Mouse (Mus musculus) cerebellum, adult 2 months (tissue): ENCODE measurements around the gene Pithd1. TPM values are rescaled to one million over a fixed set of nuclear protein-coding genes. Genes with fewer than 3 reads are reported as not detected.

ENCODE experiments used
- DNase-seq, 2 experiments: peaks; one replicate each; pipeline ENCODE4 v3.0.0; 2021
- H3K27ac ChIP-seq: fragments of 200-500 bp; 2 replicates; pipeline ENCODE4 v1.5.1; 2012; ENCODE audit warnings: low read length, control low read depth, inconsistent platforms; ENCODE audit not compliant: insufficient read depth
- H3K27me3 ChIP-seq: fragments of 200-500 bp; 2 replicates; pipeline ENCODE4 v1.6.1; 2012; ENCODE audit warnings: inconsistent platforms, mild to moderate bottlenecking, low read length, moderate library complexity; ENCODE audit not compliant: control insufficient read depth, insufficient read depth
- H3K4me1 ChIP-seq: fragments of 200-500 bp; 2 replicates; pipeline ENCODE4 v1.6.1; 2011; ENCODE audit warnings: low read length; ENCODE audit not compliant: control insufficient read depth, insufficient read depth
- H3K4me3 ChIP-seq: fragments of 200-500 bp; replicated peaks from 2 replicates; pipeline ENCODE3; 2011; ENCODE audit warnings: mild to moderate bottlenecking, low read depth, low read length, control low read depth; ENCODE audit not compliant: insufficient read depth
- CTCF ChIP-seq: fragments of 200-500 bp; IDR thresholded peaks from 2 replicates; pipeline ENCODE4 v1.5.1; 2011; ENCODE audit warnings: low read depth, mild to moderate bottlenecking, control low read depth, low read length, moderate library complexity, borderline replicate concordance; ENCODE audit not compliant: insufficient read depth
- POLR2A ChIP-seq: fragments of 200-500 bp; IDR thresholded peaks from 2 replicates; pipeline ENCODE4 v1.6.1; 2011; ENCODE audit warnings: low read length, control low read depth, borderline replicate concordance; ENCODE audit not compliant: insufficient read depth
- WGBS: fragments of 180-500 bp; shearing (Covaris S2); methylation state at CpG from one replicate; pipeline ENCODE4 v1.1.7; 2018; 5-methylcytosine and 5-hydroxymethylcytosine counted together
- polyA plus RNA-seq: library from polyadenylated mRNA; depleted of rRNA; stranded (reverse); fragments of >200 nt; gene quantifications from 2 replicates; pipeline ENCODE4 v1.2.3, GENCODE M21; 2012; rRNA removed

Pithd1 gene
- polyA plus RNA-seq, result 127 and 130 TPM in 2 replicates

GRCm38 (mm10) chr4:135986943-135987710, at the start of gene Pithd1:
Pithd1 (minus strand) TSS chr4:135987264.
- DNase-seq, result peak; percentile 93 to 95
- Histone ChIP-seq H3K4me1 (peaks cover 3% of the 10 kb centered on the region), H3K27ac (peak within 1 kb of the TSS; percentile 74), H3K4me3 (peak within 1 kb of the TSS; percentile 62), H3K27me3 (no peaks in the 10 kb centered on the region)
- TF ChIP-seq CTCF, result no peak
- peak; percentile 98 for TF ChIP-seq POLR2A
- under 1% methylated on average over 78 of the region's 81 CpGs for WGBS

DNA sequence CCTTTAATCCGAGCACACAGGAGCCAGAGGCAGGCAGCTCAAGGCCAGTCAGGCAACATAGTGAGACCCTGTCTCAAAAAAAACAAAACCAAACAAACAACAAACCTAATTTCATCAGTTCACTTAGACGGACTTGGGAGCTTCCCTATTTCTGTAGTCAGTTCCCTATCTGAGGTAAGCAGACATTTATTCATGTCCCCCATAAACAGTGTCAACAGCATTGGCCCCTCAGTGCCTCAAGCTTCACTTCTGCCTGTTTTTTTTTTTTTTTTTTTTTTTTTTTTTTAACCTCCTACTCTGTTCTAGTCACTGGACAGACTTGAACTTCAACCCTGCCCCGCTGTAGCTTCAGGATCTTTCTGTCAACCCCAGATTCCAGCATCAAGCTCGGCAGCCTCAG, 48.0 kb upstream of the Pithd1 start:
- H3K4me3 ChIP-seq, result no peak overlapping the region
- TF ChIP-seq POLR2A (no peak), CTCF (no peak)
- no peak for DNase-seq
- no peaks in the 10 kb centered on the region for H3K27me3 ChIP-seq
- no peak overlapping the region for H3K27ac ChIP-seq
- 76% methylated on average over 4 of the region's 4 CpGs for WGBS
- no peaks in the 10 kb centered on the region for H3K4me1 ChIP-seq

DNA sequence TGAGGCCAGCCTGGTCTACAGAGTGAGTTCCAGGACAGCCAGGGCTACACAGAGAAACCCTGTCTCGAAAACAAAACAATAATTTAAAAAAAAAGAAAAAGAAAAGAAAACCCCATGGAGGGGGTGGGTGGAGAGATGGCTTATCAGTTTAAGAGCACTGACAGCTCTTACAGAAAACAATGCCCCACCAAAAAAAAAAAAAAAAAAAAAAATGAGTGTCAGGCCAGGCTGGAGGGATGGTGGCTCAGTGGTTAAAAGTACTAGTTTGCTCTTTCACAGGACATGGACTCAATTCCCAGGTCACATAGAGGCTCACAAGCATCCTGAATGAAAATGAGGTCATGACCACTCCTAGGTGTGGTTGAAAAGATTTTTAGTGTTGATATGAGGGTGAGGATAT, 46.2 kb upstream of the Pithd1 start:
- H3K27me3 ChIP-seq, result no peaks in the 10 kb centered on the region
- TF ChIP-seq CTCF (no peak), POLR2A (no peak)
- 61% methylated on average over 1 of the region's 1 CpGs for WGBS

DNA sequence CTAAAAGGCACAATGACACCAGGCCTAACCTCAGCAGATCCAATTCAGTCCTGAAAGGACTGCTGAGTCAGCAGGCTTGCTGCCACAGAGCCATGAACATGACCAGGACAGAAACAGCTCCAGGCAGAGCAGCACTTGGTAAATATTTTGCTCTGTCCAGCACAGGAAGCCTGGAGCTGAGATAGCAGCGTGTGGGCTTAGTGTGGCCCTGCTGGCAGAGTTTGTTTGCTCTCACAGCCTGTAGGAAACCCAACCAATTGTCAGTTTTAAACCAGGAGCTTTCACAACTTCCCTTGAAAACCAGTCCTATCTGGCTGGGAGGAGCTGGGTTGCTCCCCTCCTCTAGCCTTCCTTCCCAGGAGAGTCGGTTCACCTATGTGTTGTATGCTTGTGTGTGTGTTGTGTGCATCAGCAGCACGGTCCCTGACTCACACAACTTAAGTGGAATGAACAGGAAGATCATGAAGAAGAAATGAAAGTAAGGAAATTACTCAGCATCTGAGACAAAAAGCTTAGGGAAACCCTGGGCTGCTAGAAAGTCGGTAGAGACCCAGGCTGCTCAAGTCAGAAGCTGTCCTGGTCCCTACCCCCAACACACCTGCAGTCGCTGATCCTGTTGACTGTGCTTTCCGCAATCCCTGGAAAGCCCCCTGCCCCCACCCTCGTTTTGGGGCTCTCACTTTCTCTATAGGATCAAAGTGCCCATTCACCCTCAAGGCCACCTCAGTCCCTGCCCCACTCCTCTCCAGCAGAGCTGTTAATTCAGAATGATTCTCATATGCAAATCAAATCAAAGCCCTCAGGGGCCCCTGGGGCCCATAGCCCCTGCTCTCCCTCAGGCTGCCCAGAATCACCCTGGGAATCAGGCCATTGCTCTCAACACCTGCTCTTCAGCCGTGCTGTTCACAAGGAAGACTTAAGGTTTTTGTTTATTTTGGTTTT, 44.2 kb upstream of the Pithd1 start:
- Histone ChIP-seq H3K4me1 (no peaks in the 10 kb centered on the region), H3K27me3 (no peaks in the 10 kb centered on the region), H3K27ac (no peak overlapping the region), H3K4me3 (no peak overlapping the region)
- TF ChIP-seq POLR2A (no peak), CTCF (no peak)
- no peak for DNase-seq
- 17% methylated on average over 8 of the region's 8 CpGs for WGBS

More for the DNA sequence above, 46.2 kb upstream of the Pithd1 start:
- Histone ChIP-seq H3K4me1 (no peaks in the 10 kb centered on the region), H3K27ac (no peak overlapping the region), H3K4me3 (no peak overlapping the region)
- DNase-seq, result no peak

GRCm38 (mm10) chr4:136028689-136029088, 41.6 kb upstream of the Pithd1 start:
- Histone ChIP-seq H3K27ac (no peak overlapping the region), H3K4me1 (no peaks in the 10 kb centered on the region), H3K4me3 (no peak overlapping the region), H3K27me3 (no peaks in the 10 kb centered on the region)
- TF ChIP-seq POLR2A, result no peak
- TF ChIP-seq CTCF, result no peak
- 87% methylated on average over 5 of the region's 5 CpGs for WGBS
- no peak for DNase-seq

GRCm38 (mm10) chr4:136028132-136028564, 41.1 kb upstream of the Pithd1 start:
- no peak for TF ChIP-seq POLR2A
- TF ChIP-seq CTCF, result no peak
- no peak for DNase-seq
- H3K4me1 ChIP-seq, result no peaks in the 10 kb centered on the region
- H3K27me3 ChIP-seq, result no peaks in the 10 kb centered on the region
- H3K4me3 ChIP-seq, result no peak overlapping the region
- H3K27ac ChIP-seq, result no peak overlapping the region
- WGBS, result 71% methylated on average over 19 of the region's 19 CpGs

- no peak for TF ChIP-seq POLR2A
- Histone ChIP-seq H3K4me3 (no peak overlapping the region), H3K4me1 (no peaks in the 10 kb centered on the region), H3K27ac (no peak overlapping the region), H3K27me3 (no peaks in the 10 kb centered on the region)
- DNase-seq, result no peak
- 69% methylated on average over 8 of the region's 8 CpGs for WGBS
Measured at GRCm38 (mm10) chr4:136027416-136028131, 40.5 kb upstream of the Pithd1 start.
